Mouse (Mus musculus): Measurements from ENCODE around the gene Nrg3.

GRCm38 (mm10) chr14:39261016-39261415, 211.9 kb downstream of the Nrg3 start:
- TF ChIP-seq GATA1 (IDR thresholded peaks at IDR 0.05; ENCODE audit: low read depth, low read length) = no peak
- no peak for TF ChIP-seq NRF1 (IDR thresholded peaks at IDR 0.05; ENCODE audit: insufficient read depth, low read depth, low read length, poor library complexity, severe bottlenecking)
- no peak for TF ChIP-seq CTCF (IDR thresholded peaks at IDR 0.05 in 2 of 3, conservative IDR thresholded peaks at IDR 0.05 in 1 of 3; ENCODE audit: control insufficient read depth in 1 of 3, insufficient read depth in 1 of 3, low read depth in 2 of 3, low read length in 3 of 3, poor library complexity in 1 of 3, severe bottlenecking in 1 of 3)
- no peak for TF ChIP-seq EP300 (IDR thresholded peaks at IDR 0.05; ENCODE audit: low read depth in 1 of 2, low read length in 2 of 2)
- no peak for TF ChIP-seq CHD2 (IDR thresholded peaks at IDR 0.05; ENCODE audit: low read length)

Data from MEL (cell line).